Mouse (Mus musculus) liver, postnatal 0 days (tissue): Measurements from ENCODE around the gene Kctd7.

ENCODE experiments used
- CTCF ChIP-seq: sonication (generic); IDR thresholded peaks from 2 replicates; pipeline ENCODE4 v1.5.1; 2016; ENCODE audit warnings: antibody characterized with exemption, low read depth
- EP300 ChIP-seq: IDR thresholded peaks from 2 replicates; pipeline ENCODE4 v1.6.1; 2016; ENCODE audit warnings: antibody characterized with exemption, low read depth, mild to moderate bottlenecking

DNA sequence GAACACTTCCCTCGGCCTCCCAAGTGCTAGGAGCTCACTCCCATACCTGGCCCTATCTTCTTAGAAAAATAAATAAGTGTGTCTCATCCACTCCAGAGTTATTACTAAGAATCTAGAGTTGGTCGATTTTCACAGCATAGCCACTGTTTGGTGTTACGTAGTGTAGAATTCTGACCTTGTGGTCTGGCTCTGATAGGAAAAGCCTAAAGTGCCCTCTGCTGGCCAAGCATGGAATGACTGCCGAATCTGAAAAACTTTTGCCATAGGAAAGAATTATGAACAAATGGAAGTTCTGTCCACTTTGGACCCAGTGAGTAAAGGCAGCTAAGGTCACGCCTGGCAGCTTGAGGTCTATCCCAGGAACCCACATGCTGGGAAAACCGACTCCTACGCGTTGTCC lies 5.3 kb upstream of the Kctd7 start:
- TF ChIP-seq CTCF (peak; percentile 93), EP300 (no peak)
